Mouse (Mus musculus) erythroblast, embryonic 14.5 days (primary cell): Measurements from ENCODE around the gene Zkscan16.

Source experiments
- GATA1 ChIP-seq: IDR thresholded peaks from 2 replicates; pipeline ENCODE4 v1.6.1; 2012; ENCODE audit warnings: low read length, inconsistent platforms, mixed read lengths
- TAL1 ChIP-seq: IDR thresholded peaks from 3 replicates; pipeline ENCODE4 v1.6.1; 2012; ENCODE audit warnings: low read length, inconsistent platforms, mixed read lengths

DNA sequence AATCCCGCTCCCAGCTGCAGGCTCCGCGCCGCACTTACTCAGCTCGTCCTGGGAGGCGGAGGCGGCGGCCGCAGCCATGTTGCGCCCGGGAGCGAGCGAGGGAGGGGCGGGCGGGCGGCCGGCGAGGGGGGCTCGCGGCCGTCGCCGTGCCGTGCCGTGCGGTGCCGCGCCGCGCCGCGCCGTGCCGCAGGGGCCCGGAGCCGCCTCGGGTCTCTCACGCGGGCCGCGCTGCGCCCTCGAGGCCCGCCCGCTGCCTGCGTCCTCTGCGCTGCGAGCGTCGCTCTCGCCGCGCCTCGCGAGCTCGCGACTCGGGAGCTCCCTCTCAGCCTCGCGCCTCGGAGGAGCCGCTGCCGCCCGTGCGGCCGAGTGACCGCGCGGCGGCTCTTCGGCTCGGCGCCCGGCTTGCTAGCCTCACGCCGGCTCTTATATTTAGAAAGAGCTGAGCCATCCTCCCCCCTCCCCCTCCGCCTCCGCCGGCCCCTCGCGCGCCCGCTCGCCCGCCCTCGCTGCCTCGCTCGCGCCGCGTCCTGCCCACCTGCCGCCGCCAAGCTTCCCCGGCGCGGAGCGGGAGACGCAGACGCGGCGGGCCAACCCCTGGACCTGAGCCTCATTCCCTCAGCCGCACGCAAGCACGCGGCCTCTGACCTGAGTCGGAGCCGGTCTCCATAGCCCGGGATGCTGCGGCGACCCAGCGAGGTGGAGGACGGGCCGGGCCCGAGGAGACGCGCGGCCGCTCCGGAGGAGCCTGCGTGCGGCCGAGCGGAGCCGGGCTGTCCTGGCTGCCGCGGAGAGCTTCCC, 31.4 kb upstream of the Zkscan16 start:
- TF ChIP-seq GATA1 (no peak), TAL1 (no peak)
